Mouse (Mus musculus) hindlimb bud, embryonic 11.5 days (tissue): Measurements from ENCODE around the gene Ablim1.

ENCODE experiments used
- DNase-seq: peaks from one replicate; pipeline ENCODE4 v3.0.0-alpha.2; 2012; ENCODE audit warnings: low read depth, low spot score; ENCODE audit errors: extremely low spot score

Ablim1 gene

DNA sequence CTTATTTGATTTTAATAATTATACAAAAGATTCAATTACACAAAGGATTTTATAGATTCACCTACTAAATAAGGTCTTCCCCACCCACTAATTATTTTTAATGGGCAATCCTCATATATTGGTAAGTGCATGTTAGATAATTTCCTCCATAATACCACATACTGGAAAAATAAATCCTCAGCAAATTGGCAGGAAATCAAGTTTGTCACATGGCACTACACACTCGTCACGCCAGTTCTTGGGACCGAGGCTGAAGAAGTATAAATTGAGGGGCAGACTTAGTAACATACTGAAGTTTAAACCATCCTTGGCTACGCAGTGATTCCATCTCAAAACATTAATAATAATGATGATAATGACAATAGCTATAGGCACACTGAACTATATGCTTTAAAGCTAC lies 8.1 kb downstream of the Ablim1 start:
- no peak for DNase-seq

DNA sequence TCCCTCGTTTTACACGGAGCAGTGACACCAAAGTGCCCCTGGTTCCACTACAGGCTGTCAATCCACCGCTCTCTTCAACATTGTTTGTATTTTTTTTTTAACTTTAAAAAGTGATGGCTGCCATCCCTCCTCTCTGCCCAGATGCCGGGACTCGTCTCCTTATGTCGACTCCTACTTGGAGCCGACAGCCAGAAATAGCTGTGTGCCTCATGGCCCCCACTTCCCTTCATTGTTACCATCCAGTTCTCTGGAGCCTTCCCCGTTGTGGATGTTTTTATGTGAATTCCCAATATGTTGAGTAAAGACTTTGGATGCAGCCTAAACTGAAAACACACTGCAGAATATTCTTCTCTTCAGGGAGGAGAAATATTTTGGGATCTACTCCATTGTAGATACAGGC lies 8.7 kb downstream of the Ablim1 start:
- DNase-seq = no peak

DNA sequence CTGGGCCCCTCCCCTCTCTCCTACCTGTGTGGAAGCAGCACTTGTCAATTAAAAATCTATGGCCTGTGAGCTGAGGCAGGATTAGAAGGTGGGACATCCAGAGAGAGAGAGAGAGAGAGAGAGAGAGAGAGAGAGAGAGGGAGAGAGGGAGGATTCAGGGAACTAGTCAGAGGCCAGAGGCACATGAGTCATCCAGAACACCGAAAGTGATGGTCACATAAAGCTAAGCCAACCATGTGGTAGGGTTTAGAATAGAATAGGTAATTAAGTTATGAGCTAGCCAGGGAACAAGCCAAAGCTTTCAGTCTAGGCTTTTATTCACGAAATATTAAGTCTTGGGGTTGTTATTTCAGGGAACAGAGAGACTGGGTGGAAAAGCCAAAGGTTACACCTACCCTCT lies 10.1 kb downstream of the Ablim1 start:
- DNase-seq = no peak

DNA sequence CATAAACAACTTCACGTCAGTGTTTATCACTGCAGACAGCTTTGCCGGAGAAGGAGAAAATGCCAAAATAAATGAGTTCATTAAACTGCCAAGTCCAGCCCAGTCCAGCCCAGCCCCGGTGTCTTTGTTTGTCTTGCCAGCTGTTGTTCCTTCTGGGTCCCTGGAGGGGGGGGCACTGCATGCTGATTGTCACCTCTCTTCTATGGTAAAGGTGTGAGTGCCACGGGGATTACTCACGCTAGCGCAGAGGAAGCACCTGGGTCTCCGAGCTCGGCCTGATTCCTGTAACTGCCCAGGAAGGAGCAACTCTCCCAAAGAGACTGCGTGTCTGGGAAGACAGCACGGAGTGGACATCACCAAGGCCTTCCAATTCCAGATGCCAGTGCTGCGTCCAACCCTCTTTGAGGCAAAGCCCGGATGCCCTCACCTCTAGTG lies 12.7 kb downstream of the Ablim1 start:
- no peak for DNase-seq

DNA sequence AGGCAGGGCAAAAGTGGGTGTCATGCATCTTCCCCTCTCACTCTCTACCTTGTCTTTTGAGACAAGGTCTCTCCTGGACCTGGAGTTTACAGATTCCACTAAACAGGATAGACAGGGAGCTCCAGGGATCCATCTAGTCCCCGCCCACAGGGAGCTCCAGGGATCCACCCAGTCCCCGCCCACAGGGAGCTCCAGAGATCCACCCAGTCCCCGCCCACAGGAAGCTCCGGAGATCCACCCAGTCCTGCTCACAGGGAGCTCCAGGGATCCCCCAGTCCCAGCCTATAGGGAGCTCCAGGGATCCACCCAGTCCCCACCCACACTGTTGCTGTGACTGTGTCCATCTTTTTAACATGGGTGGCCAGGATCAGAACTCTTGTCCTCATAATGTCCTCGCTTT lies 16.7 kb downstream of the Ablim1 start:
- no peak for DNase-seq

DNA sequence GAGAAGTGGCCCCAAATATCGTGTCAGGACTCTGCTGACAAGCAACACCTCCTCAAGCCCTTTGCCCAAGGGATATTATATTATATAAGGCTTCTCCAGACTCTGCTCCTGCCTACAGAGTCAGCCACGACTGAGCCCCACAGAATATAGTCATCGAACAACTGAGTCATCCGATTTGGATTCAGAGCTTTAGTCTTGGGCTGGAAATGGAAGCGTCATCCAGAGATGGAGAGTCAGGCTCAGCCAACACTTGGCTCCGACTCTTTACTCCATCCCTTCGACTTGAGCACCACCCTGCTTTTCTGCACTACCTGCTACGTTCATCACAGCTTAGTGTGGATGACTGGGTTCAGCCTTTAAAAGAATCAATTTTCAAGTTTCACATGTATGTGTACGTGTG lies 17.3 kb downstream of the Ablim1 start:
- no peak for DNase-seq

DNA sequence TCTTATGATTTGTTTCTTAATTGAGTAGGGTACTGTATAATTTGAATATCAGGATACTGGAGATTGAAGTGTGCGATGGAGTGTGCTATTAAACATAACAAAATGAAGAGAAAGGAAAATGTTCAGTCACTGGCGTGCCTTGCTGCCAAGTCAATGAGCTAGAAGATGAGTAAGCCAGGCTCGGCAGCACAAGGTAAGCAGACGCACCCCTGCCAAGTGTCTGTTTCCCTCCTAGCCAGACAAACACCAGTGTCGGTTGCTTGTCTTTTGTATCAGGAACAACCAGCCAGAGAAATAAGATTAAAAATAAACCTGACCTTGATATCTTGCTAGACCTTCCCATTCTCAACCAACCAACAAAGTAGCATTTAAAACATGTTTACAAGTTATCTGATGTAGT lies 18.2 kb downstream of the Ablim1 start:
- DNase-seq = no peak

DNA sequence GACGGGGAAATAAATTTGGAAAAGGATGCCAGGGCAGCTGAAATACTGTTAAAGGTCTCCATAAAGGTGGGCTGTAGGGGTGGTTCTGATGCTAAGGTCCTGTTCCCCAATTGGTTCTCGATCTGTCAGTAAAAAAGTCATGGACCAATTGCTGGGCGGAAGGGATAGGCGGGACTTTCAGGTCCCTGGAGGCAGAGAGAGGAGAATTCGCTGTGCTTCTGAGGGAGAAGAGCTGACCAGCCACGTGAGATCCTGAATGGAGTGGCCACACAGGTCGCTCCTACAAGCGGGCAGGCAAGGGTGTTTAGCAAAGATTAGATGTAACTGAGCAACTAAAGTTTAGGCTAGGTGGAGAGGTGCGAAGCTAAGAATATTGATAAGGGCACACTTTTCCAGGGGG lies 19.2 kb downstream of the Ablim1 start:
- DNase-seq = no peak

DNA sequence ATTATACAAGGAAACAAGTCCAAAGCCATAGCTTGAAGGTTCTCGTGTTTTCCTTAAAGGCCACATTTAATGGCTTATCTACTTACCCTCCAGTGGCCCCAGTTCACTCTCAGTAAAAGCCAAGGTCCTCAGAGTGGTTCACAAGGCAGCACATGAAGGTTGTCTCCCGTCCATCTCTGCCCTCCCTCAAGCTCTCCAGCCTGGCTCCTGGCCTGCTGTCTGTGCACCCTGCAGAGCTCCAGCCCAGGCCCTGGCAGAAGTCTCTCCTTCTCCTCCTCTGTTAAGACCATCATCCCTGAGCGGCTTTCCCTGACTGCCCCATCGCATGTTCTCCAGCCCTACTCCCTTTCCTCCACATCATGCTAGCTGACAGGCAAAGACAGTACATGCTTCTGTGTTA lies 20.4 kb downstream of the Ablim1 start:
- DNase-seq = no peak

DNA sequence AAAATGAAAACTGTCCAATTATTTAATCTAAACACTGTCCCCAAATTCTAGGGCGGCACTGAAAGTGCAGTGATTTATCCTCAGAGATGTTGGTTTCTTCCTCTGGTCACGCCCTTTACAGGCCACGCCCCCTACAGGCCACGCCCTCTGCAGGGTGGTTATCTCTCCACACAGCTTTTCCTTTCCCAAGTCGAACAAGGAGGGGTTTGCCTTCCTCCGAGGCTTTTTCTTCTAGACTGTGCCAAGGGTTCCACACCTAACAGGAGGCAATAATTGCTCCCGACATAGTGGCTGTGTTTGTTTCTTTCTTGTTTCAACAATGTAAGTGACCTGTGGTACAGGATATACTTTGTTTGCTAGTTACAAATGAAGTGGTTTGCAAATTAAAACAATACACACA lies 21.0 kb downstream of the Ablim1 start:
- DNase-seq = no peak

DNA sequence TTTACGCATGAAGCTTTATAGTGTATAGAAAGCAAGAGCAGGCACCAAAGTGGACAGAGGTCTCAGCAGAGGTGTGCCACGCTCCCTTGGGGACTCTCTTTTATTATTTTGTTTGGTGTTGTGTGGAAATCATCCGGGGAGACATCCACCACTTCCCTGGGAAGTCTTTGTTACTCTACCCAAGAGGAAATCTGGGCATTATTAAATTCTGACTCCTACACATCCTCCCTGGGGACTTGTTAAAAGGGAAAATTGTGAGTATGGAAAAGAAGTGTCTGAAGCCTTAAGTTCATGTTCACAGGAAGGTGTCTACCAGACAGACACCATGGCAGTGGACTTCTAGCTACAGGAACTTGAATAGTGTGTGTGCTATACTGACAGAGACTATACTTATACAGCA lies 31.4 kb downstream of the Ablim1 start:
- DNase-seq = no peak

DNA sequence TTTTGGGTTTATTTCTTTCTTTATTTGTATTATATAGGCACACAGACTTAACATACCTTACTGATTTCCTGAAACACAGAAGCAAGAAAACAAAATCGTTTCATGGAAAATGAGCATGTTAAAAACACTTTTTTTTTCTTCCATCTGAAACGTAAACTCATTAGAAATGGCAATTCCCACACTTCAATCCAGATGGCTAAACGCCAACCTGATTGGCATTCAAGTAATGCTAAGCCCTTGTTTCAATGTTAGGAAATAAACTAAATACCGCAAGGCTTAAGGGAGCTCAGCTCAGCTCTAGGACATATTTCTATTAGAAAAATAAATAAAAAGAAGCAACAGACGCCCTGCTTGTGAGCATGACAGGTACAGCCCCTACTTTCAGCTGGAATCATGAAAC lies 32.1 kb downstream of the Ablim1 start:
- no peak for DNase-seq

DNA sequence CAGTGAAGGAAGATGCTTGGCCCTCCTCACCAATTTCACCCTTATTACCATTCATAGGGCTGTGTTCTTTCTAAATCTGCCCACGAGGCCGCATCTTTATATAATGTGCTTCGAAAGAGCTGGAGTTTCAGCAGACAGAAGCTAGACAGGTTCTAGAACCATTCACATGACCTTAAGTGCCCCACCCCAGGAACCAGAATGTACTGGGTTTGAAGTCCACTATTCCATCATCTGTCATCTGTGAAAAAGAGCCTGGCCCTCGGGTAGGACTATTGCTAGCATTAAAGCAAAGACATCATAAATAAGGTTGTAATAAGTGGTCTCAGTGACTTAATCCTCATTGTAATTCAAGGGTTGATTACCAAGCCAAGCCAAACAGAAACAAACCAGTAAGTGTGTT lies 35.1 kb downstream of the Ablim1 start:
- no peak for DNase-seq

DNA sequence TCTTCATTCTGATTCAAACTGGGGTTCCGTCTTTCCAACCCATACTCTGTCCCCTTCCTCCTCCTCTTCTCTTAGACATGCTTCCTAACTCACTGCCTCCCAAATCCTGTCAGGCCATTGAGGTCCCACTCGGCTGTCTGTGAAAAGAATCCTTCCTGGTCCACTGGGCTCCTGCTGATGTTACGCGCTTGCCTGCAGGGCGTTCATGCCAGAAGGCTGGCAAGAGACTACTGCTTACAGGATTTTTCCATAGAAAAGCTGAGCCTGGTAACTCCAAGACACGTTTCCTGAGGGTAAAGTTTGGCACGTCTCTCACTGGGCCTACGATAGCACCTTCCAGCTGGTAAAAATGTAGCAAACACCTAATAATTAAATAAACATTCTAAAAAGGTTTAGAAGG lies 36.5 kb downstream of the Ablim1 start:
- no peak for DNase-seq

DNA sequence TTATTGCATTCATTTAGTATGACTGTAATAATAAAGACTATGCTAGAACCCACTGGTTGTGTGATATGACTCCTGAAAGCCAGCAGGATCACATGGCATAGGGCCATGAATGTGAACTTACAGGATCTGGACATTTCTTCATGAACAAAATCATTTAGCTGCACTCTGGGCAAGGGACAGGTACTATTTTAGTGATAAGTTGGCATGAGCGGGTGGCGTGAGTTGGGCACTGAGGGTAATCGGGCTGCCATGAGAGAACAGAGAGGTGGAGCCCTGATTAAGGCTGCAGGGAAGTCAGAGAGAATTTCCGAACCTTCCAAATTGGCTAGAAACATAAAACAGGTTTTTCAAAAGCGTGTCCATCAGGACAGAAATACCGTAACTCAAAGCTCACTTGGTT lies 37.7 kb downstream of the Ablim1 start:
- no peak for DNase-seq

DNA sequence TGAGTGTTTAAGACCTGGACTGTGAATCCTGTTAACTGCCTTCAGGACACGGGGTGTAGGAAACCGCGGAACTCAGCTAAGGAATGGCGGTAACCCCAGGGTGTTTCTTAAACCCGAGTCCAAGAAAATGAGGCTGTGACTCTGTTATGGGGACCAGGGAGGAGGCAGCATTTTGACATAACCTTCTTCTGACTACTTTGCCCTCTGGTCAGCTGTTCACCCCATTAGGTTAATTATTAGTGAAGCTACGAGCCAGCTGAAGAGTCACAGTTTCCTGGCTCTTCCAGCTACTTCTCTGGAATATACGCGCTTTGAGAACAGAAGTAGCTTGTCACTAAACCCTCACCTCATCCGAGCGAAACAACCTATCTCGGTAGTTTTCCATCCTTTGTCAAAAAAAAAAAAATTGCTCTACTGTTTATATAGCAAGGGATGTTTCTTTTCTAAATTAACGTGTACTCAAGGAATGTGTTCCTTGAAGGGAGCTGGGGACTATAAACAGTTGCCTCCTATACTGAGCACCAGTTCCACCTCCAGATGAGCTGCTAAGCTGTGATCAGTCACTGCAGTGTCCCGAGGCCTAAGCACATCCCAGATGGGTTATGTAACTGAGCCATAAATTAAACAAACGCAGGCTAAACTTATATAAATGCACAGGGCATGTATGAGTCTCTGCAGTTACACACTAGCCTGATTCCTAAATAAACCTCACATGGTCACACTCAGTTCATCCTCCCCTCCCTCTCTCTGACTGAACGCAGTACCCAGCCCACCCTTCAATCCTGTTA lies 39.4 kb downstream of the Ablim1 start:
- no peak for DNase-seq

DNA sequence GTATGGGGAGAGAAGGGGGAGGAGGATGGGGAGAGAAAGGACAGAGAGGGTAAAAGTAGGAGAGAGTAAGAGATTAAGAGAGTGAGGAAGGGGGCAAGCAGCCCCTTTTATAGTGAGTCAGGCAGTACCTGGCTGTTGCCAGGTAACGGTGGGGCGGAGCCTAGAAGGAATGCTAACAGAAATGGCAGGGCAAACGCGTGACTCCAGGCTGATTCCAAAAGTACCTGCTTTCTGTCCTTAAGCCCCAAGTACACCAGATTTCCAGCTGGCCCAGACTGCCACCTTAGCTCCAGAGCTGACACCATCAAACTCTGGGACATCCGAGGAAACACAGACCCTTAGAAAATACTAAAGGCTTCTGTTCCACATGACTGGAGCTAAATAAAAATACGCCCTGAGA lies 40.0 kb downstream of the Ablim1 start:
- DNase-seq = no peak

DNA sequence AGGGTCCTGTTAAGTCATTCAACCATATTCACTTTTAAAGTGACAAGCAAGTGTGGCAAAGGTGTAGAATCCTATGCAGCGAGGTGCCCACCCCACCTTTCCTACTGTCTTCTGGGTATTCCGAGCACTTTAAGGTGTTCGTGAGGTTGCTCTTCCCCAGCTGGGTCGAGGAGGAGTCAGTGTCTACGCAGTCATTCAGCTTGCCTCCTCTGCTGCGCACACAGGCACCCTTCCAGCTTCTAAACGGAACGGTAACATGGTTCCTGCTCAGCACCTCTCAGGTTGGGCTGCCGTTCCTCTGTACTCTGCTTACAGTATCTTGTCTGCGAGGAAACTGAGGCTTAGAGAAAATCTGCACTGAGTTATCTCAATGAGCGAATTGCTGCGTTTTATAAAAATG lies 40.4 kb downstream of the Ablim1 start:
- DNase-seq = no peak

DNA sequence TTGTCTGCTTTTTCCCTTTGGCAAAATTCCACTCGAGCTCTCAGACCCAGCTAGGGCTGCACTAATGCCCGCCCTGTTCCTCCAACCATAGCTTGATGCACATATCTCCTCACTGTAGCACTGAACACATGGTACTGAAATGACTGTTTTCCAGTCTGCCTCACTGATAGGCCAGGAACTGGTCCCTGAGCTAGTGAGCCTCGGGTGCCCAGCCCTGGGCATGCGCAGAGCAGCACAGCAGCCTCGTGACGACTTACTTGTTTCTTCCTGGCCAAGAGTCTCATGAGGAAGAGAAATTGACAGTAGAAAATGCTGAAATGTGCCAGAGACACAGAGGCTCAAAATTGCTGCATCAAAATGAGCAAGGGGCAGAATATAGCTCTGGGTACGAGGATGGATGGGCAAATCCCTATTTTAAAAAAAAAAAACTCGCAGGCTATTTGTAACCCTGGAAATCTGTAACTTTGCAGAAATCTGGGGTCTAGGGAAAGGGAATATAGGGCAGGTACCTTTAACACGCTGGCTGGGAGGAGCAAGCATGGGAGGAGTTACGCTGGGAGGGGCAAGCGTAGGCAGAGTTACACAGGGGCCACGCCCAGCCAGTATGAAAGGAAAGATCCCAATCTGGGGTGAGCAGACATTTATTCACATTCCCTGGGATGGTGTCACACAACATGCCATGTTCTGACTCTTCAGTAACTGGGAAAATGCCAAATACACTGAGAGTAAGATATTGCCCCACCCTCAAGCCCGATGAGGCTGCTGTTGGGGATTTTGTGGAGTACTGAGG lies 41.7 kb downstream of the Ablim1 start:
- no peak for DNase-seq

DNA sequence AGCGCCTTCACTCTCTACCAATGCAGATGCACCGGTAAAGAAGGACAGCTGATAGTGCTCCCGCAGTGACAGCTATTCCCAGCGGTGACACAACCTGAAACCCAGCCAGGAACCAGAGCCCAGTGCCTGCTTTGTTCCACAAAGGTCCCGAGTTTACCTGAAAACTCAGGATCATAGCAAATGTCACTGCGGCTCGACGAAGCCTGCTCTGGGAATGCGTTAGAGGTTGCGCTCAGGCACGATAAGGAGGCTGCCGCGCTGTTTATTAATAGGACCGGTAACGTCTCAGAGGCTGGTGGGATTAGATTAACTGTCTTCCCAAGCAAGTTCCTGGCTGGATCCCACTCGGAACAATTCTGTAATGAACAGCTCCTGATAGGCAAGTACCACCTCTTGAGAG lies 43.0 kb downstream of the Ablim1 start:
- no peak for DNase-seq

DNA sequence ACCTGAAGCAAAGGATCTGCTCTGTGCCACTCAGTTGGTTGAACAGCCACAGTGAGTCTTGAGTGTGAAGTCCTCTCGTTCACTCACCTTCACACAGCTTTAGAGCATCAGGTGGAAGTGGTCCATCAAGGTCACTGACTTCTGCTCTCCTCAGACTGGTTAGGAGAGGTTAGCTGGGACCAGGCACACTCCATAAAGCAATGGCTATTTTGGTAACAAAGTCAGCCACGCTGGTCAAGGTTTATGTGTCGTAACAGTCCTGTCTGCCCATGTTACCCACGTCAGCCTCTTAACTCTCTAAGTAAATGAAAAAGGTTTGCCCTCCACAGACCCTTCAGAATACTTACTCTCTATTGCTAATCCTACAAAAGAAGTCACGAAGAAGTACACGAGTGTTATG lies 44.0 kb downstream of the Ablim1 start:
- DNase-seq = no peak

DNA sequence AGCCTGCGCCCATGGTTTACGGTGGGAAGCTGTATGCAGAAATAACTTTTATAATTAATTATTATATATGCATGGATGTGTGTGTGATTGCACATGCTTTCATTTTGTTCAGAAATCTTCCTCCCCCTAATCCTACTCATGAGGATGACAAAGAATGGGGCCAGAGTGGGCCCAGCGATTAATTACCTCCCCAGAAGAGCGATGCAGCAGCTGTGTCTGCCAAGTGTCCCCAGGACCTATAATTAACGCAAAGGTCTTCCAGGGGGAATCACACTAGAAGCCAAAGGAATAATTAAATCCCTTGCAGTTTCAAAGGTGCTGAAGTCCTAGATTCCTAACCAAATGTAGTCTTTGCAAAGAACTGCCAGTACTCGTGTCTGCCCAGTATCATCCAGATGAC lies 44.9 kb downstream of the Ablim1 start:
- no peak for DNase-seq

DNA sequence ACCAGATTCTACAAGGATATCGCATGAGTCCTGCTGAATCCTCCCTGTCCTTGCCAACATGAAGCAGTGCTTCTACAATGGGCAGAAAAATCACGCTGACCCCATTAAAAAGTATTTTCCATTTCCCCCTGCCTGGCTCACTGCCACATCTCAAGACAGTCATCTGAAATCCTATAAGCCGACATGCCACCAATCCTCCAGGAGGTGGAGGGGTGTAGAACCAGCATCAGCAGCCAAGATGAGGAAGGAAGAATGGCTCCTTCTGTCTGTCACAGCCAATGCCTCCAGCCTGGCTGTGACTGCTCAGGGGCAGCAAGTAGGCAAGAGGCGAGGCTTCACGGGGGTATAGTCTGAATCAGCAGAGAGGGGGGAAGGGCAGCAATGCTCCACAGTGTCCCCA lies 47.2 kb downstream of the Ablim1 start:
- no peak for DNase-seq
